22 mouse cellular contexts compared by ENCODE assay signal in genomic region chr12:58569056-58569455, GRCm38 (mm10).
DNase-seq lines count a peak whose midpoint lies in the region; ATAC-seq lines count a peak whose summit lies in the region.
"Had no signal": no experiment of that assay in that cellular context is flagged by ENCODE, and none has a peak within 500 bp of the region (broad histone marks: within the 10 kb centered on the region; RNA-seq: fewer than 3 reads in every experiment).

No protein-coding gene starts in this region.

- H3K27me3 ChIP-seq in forebrain, embryonic 10.5 days (ENCODE audit: poor library complexity, severe bottlenecking) = no peaks in the 10 kb centered on the region
- H3K27me3 ChIP-seq: embryonic facial prominence, embryonic 13.5 days; embryonic facial prominence, embryonic 15.5 days; forebrain, embryonic 13.5 days; forebrain, embryonic 15.5 days; Patski had no signal

- H3K9me3 ChIP-seq in forebrain, embryonic 10.5 days = no peaks in the 10 kb centered on the region
- H3K9me3 ChIP-seq: embryonic facial prominence, embryonic 13.5 days; embryonic facial prominence, embryonic 15.5 days; forebrain, embryonic 13.5 days; forebrain, embryonic 15.5 days had no signal

- no peak overlapping the region for H3K27ac ChIP-seq in forebrain, embryonic 10.5 days
- H3K27ac ChIP-seq: embryonic facial prominence, embryonic 13.5 days; embryonic facial prominence, embryonic 15.5 days; forebrain, embryonic 13.5 days; forebrain, embryonic 15.5 days had no signal

- 93% methylated on average over 1 of the region's 1 CpGs for WGBS in forebrain, embryonic 10.5 days

- 0 out of 2 replicates have a peak, but pooled peaks have one; percentile 25 for ATAC-seq in common myeloid progenitor, adult 5-6 weeks (replicated peaks; ENCODE audit: low read depth, poor library complexity, severe bottlenecking)
- ATAC-seq: activated CD4-positive, CD25-positive, alpha-beta regulatory T cell, adult 4 months; forebrain, embryonic 13.5 days; forebrain, embryonic 15.5 days; forebrain, postnatal 0 days; Patski had no signal

- DNase-seq in 3T3-L1 (ENCODE audit: low read depth, low spot score) = peak; percentile 51
- DNase-seq in 416B (ENCODE audit: low read depth) = peak; percentile 36
- no peak for DNase-seq in forebrain, embryonic 10.5 days (ENCODE audit: extremely low spot score, low spot score)
- DNase-seq in spleen, adult 18-20 months = no peak
- DNase-seq: adrenal gland, adult 8-10 months; adrenal gland, postnatal 14 days; adrenal gland, postnatal 36 days; cerebellum, adult 11-12 months; cerebellum, adult 2 months; cerebellum, adult 9-10 months; cerebellum, postnatal 10 days; cerebellum, postnatal 25 days; embryo, embryonic 11 days; forebrain, postnatal 0 days had no signal

- H3K4me1 ChIP-seq in forebrain, embryonic 10.5 days = no peaks in the 10 kb centered on the region
- H3K4me1 ChIP-seq: embryonic facial prominence, embryonic 13.5 days; embryonic facial prominence, embryonic 15.5 days; forebrain, embryonic 13.5 days; forebrain, embryonic 15.5 days had no signal

- H3K4me3 ChIP-seq in forebrain, embryonic 10.5 days = no peak overlapping the region
- H3K4me3 ChIP-seq: embryonic facial prominence, embryonic 13.5 days; embryonic facial prominence, embryonic 15.5 days; erythroblast, embryonic 14.5 days; forebrain, embryonic 13.5 days; forebrain, embryonic 15.5 days had no signal

- H3K36me3 ChIP-seq in forebrain, embryonic 10.5 days (replicated peaks) = no peaks in the 10 kb centered on the region
- H3K36me3 ChIP-seq: embryonic facial prominence, embryonic 13.5 days; embryonic facial prominence, embryonic 15.5 days; forebrain, embryonic 15.5 days had no signal

Comparison
In these comparisons a context has a peak if more than half of its experiments do, and no peak if none do; other contexts are left out.
1. DNase-seq: peak in 3T3-L1 (single experiment) and 416B (single experiment); none in forebrain, embryonic 10.5 days (single experiment) and spleen, adult 18-20 months (0 of 2).